Mouse (Mus musculus): ENCODE measurements around the gene Elmo2. TPM values are rescaled to one million over a fixed set of nuclear protein-coding genes. Genes with fewer than 3 reads are reported as not detected.
A peak's percentile ranks its signal among the peaks of the same experiment; 100 is the strongest.

Elmo2 gene
- total RNA-seq (2018; cell fraction: chromatin; rRNA removed), result 100 to 1,000 TPM in 1 of 26 experiments, 10 to 100 TPM in 22, 1 to 10 TPM in 3; 7.7 to 100 (median 40.4) TPM
- total RNA-seq (2018; cell fraction: cytosol; rRNA removed), result 10 to 100 TPM; 15.4 to 40.7 (median 27.7) TPM
- total RNA-seq (2018; cell fraction: nucleus; rRNA removed), result 10 to 100 TPM; 11.9 to 74.8 (median 32.5) TPM
- polyA plus RNA-seq (2018), result 29.3 to 43.5 TPM (median 39.1 TPM) in 3 replicates

GRCm38 (mm10) chr2:165326304-165327190, at the start of gene Elmo2:
TSS of gene Elmo2 (minus strand) at chr2:165326479.
- Histone ChIP-seq H3K4me3 (ENCODE audit: inconsistent target) (peak within 1 kb of the TSS; percentile 94), H3K36me3 (ENCODE audit: inconsistent target) (no peaks in the 10 kb centered on the region), H3K79me2 (ENCODE audit: inconsistent target) (peaks cover 46% of the 10 kb centered on the region), H3K27ac (peak within 1 kb of the TSS; percentile 55)
- WGBS (ENCODE audit: missing documents), result 3% methylated on average over 50 of the region's 55 CpGs

GRCm38 (mm10) chr2:165376001-165376400, 49.7 kb upstream of the Elmo2 start:
- no peaks in the 10 kb centered on the region for H3K36me3 ChIP-seq (ENCODE audit: inconsistent target)
- no peak overlapping the region for H3K4me3 ChIP-seq (ENCODE audit: inconsistent target)
- H3K79me2 ChIP-seq (ENCODE audit: inconsistent target), result no peaks in the 10 kb centered on the region
- WGBS (ENCODE audit: missing documents), result 27% methylated on average over 4 of the region's 4 CpGs
- peak overlapping the region; percentile 42 for H3K27ac ChIP-seq

GRCm38 (mm10) chr2:165375478-165375877, 49.2 kb upstream of the Elmo2 start:
- no peak overlapping the region for H3K4me3 ChIP-seq (ENCODE audit: inconsistent target)
- WGBS (ENCODE audit: missing documents), result 86% methylated on average over 5 of the region's 5 CpGs

GRCm38 (mm10) chr2:165371066-165371465, 44.8 kb upstream of the Elmo2 start:
- H3K27ac ChIP-seq, result no peak overlapping the region
- H3K4me3 ChIP-seq (ENCODE audit: inconsistent target), result no peak overlapping the region
- H3K36me3 ChIP-seq (ENCODE audit: inconsistent target), result no peaks in the 10 kb centered on the region
- WGBS (ENCODE audit: missing documents), result 41% methylated on average over 3 of the region's 3 CpGs
- H3K79me2 ChIP-seq (ENCODE audit: inconsistent target), result no peaks in the 10 kb centered on the region

More at GRCm38 (mm10) chr2:165375478-165375877, 49.2 kb upstream of the Elmo2 start:
- peak overlapping the region; percentile 42 for H3K27ac ChIP-seq
- H3K79me2 ChIP-seq (ENCODE audit: inconsistent target), result no peaks in the 10 kb centered on the region
- H3K36me3 ChIP-seq (ENCODE audit: inconsistent target), result no peaks in the 10 kb centered on the region

GRCm38 (mm10) chr2:165370348-165370747, 44.1 kb upstream of the Elmo2 start:
- 36% methylated on average over 3 of the region's 3 CpGs for WGBS (ENCODE audit: missing documents)
- no peaks in the 10 kb centered on the region for H3K79me2 ChIP-seq (ENCODE audit: inconsistent target)
- no peaks in the 10 kb centered on the region for H3K36me3 ChIP-seq (ENCODE audit: inconsistent target)
- no peak overlapping the region for H3K4me3 ChIP-seq (ENCODE audit: inconsistent target)
- no peak overlapping the region for H3K27ac ChIP-seq

- H3K36me3 ChIP-seq (ENCODE audit: inconsistent target), result no peaks in the 10 kb centered on the region
- WGBS (ENCODE audit: missing documents), result 18% methylated on average over 27 of the region's 27 CpGs
- no peak within 1 kb of the TSS for H3K27ac ChIP-seq
- no peak within 1 kb of the TSS for H3K4me3 ChIP-seq (ENCODE audit: inconsistent target)
- no peaks in the 10 kb centered on the region for H3K79me2 ChIP-seq (ENCODE audit: inconsistent target)
Measured at GRCm38 (mm10) chr2:165368496-165368895, 42.2 kb upstream of the Elmo2 start, which contains the start of gene Zfp663. TSS of gene Zfp663 (minus strand) at chr2:165368729.

- 8% methylated on average over 13 of the region's 13 CpGs for WGBS (ENCODE audit: missing documents)
- H3K36me3 ChIP-seq (ENCODE audit: inconsistent target), result no peaks in the 10 kb centered on the region
- no peak overlapping the region for H3K27ac ChIP-seq
- no peak overlapping the region for H3K4me3 ChIP-seq (ENCODE audit: inconsistent target)
- no peaks in the 10 kb centered on the region for H3K79me2 ChIP-seq (ENCODE audit: inconsistent target)
Measured at GRCm38 (mm10) chr2:165367868-165368439, 41.7 kb upstream of the Elmo2 start.

- WGBS (ENCODE audit: missing documents), result 4% methylated on average over 5 of the region's 8 CpGs
- H3K4me3 ChIP-seq (ENCODE audit: inconsistent target), result no peak overlapping the region
- no peaks in the 10 kb centered on the region for H3K79me2 ChIP-seq (ENCODE audit: inconsistent target)
- no peak overlapping the region for H3K27ac ChIP-seq
- H3K36me3 ChIP-seq (ENCODE audit: inconsistent target), result no peaks in the 10 kb centered on the region
Measured at GRCm38 (mm10) chr2:165367047-165367520, 40.8 kb upstream of the Elmo2 start.

- Histone ChIP-seq H3K79me2 (ENCODE audit: inconsistent target) (no peaks in the 10 kb centered on the region), H3K27ac (no peak overlapping the region), H3K4me3 (ENCODE audit: inconsistent target) (no peak overlapping the region), H3K36me3 (ENCODE audit: inconsistent target) (no peaks in the 10 kb centered on the region)
- WGBS (ENCODE audit: missing documents), result 8% methylated on average over 20 of the region's 21 CpGs
Measured at GRCm38 (mm10) chr2:165364334-165365091, 38.2 kb upstream of the Elmo2 start.

- no peaks in the 10 kb centered on the region for H3K79me2 ChIP-seq (ENCODE audit: inconsistent target)
- no peak overlapping the region for H3K4me3 ChIP-seq (ENCODE audit: inconsistent target)
- 90% methylated on average over 6 of the region's 6 CpGs for WGBS (ENCODE audit: missing documents)
- no peaks in the 10 kb centered on the region for H3K36me3 ChIP-seq (ENCODE audit: inconsistent target)
- H3K27ac ChIP-seq, result no peak overlapping the region
Measured at GRCm38 (mm10) chr2:165363282-165363681, 37.0 kb upstream of the Elmo2 start.

GRCm38 (mm10) chr2:165360861-165361260, 34.6 kb upstream of the Elmo2 start:
- Histone ChIP-seq H3K4me3 (ENCODE audit: inconsistent target) (no peak overlapping the region), H3K27ac (no peak overlapping the region), H3K36me3 (ENCODE audit: inconsistent target) (no peaks in the 10 kb centered on the region), H3K79me2 (ENCODE audit: inconsistent target) (no peaks in the 10 kb centered on the region)
- WGBS (ENCODE audit: missing documents), result 0% methylated on average over 1 of the region's 1 CpGs

- no peaks in the 10 kb centered on the region for H3K36me3 ChIP-seq (ENCODE audit: inconsistent target)
- H3K79me2 ChIP-seq (ENCODE audit: inconsistent target), result no peaks in the 10 kb centered on the region
- H3K4me3 ChIP-seq (ENCODE audit: inconsistent target), result no peak overlapping the region
- no peak overlapping the region for H3K27ac ChIP-seq
- WGBS (ENCODE audit: missing documents), result 89% methylated on average over 20 of the region's 20 CpGs
Measured at GRCm38 (mm10) chr2:165351828-165352513, 25.7 kb upstream of the Elmo2 start.

- no peaks in the 10 kb centered on the region for H3K79me2 ChIP-seq (ENCODE audit: inconsistent target)
- 43% methylated on average over 8 of the region's 8 CpGs for WGBS (ENCODE audit: missing documents)
- no peaks in the 10 kb centered on the region for H3K36me3 ChIP-seq (ENCODE audit: inconsistent target)
- no peak overlapping the region for H3K4me3 ChIP-seq (ENCODE audit: inconsistent target)
- no peak overlapping the region for H3K27ac ChIP-seq
Measured at GRCm38 (mm10) chr2:165349466-165349865, 23.2 kb upstream of the Elmo2 start.

- H3K79me2 ChIP-seq (ENCODE audit: inconsistent target), result no peaks in the 10 kb centered on the region
- no peaks in the 10 kb centered on the region for H3K36me3 ChIP-seq (ENCODE audit: inconsistent target)
- WGBS (ENCODE audit: missing documents), result 77% methylated on average over 5 of the region's 5 CpGs
- no peak overlapping the region for H3K27ac ChIP-seq
- no peak overlapping the region for H3K4me3 ChIP-seq (ENCODE audit: inconsistent target)
Measured at GRCm38 (mm10) chr2:165346180-165346579, 19.9 kb upstream of the Elmo2 start.
